Mouse (Mus musculus) thymus, postnatal 0 days (tissue): ENCODE measurements around the gene Cryba1. TPM values are rescaled to one million over a fixed set of nuclear protein-coding genes. Genes with fewer than 3 reads are reported as not detected.
A peak's percentile ranks its signal among the peaks of the same experiment; 100 is the strongest.
"Not testable (repeated sequence)": the region's sequence is repeated elsewhere in the genome, so short reads cannot be mapped to it uniquely, and the experiment has no call there.

Source experiments
- DNase-seq: peaks from one replicate; pipeline ENCODE4 v3.0.0-alpha.2; 2015; ENCODE audit warnings: low spot score
- polyA plus RNA-seq: library from polyadenylated mRNA; unstranded; fragments of >200 nt; fragmentation: Nextera tagmentation; extraction: Ambion mirVana; gene quantifications from 2 replicates; pipeline ENCODE4 v1.2.1, GENCODE M21; 2015

Cryba1 gene
- 0.79 TPM in 1 of 2 replicates, not detected in the other for polyA plus RNA-seq

DNA sequence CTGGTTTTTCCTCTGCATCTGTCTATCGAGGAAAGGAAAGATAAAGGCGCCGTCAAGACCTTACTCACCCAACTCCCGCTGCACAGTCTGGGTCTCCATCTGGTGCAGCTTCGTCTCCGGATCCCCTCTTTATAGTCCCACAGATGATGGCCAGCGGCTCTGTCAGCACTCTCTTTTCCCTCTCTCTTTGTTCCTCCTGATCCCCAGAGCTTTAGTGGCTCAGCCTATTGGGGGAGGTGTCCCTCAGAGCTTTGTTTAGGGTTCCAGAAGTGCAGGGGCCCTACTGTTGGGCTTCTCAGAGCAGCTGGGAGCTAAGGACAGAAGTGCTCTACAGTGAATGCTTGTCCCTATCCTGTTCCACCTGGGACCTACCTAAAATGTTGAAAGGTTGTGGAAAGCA is at the start of gene Cryba1:
TSS of gene Cryba1 (minus strand) at position 101 of the 400 bp plus-strand sequence.
- DNase-seq = no peak

DNA sequence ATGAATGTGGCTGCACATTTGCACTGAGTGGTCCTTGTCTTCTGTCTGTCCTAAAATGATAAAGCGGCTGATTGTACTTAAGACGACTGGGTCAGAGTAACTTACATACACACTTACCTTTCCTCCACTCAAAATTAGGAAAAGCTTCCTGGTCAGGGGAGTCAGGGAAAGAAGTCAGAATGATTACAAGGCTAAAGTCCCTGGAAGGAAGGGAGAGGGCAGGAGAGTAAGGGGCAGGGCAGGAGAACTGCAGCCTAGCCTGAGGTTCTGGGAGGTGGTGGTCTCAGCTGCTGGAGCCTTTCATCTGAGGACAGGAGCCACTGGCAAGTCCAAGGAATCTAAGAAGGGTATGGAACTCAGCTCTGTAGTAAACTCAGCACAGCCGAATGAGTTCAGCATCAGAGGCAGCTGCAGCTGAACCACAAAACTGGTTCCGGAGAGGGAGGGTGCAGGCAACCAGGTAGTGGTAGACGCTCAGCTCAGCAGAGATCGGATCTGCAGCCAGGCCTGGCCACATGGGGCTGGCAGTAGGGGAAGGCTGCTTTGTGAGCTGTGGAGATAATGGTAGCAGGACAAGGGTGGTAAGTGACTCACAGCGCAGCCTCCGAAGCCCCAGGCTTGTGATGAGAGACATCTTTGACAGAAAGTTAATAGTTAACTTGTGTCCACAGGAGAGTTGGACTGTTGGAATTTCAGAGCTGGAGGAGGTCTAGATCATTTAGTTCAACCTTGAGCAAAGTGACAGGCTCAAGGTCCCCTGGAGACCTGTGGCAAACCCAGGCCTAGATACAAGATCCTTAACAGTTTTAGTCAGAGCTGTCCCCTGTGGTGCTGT is 47.0 kb upstream of the Cryba1 start:
- peak; percentile 76 for DNase-seq

DNA sequence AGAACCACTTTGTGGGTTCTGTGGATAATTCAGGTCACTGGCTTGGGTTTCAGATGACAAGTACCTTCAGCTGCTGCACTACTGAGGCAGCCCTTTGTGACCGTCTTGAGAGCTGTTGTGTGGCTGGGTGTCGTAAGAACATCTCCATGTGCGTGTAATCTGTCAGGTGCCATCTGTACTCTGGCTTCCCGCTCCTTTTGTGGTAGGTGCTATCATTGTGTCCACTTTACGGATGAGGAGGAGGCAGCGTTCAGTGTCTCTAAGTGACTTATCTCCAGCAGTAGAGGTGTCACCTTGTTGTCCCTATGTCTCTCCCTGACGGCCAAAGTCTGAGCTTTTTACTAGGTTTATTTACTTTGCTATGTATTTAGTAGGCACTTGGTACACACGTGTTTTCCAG is 45.3 kb upstream of the Cryba1 start:
- DNase-seq = peak; percentile 26

DNA sequence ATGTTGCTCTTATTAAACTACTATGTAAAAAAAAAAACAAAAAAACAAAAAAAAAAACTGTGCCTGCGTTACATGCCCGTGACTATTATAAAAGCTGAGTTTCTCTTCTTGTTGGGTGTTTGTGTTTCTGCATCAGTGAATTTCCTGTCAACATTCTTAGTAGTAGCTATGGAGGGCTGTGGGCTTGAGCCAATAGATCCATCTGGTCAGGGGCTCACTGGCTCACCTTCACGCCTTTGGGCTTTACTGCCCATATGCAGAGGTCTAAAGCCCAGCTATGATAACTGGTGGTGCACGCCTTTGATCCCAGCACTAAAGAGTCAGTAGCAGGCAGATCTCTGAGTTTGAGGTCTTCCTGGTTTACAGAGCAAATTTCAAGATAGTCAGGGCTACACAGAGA is 44.4 kb upstream of the Cryba1 start:
- DNase-seq = no peak

DNA sequence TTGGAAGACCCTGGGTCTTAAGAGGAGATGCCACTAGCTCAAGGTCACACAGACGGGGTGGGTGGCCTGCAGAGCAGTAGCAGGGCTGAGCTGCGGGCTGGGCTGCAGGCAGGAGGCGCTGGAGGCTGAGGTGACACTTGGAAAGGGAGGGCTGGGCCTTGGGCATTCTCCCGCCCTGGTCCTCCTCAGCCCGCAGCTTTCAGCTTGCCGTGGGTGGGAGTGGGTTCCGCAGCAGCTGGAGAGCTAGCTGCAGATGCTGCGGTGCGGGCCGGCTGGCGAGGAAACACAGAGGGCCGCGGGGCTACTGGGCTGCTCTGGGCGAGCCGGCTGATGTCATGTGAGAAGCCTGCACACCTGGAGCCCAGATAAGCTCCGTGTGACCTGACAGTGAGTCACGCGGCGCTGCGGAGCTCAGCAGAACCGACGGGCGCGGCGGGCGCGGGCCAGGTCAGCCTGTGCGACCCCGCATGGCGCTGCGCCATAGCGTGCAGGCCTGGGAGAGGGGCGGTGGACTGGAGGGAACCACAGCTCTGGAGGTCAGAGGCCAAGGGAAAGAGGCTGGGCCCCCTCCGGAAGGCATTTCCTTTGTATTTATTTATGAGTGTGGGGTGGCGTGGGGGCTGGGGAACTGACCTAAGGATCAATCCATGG is 41.4 kb upstream of the Cryba1 start:
- DNase-seq = peak; percentile 65

DNA sequence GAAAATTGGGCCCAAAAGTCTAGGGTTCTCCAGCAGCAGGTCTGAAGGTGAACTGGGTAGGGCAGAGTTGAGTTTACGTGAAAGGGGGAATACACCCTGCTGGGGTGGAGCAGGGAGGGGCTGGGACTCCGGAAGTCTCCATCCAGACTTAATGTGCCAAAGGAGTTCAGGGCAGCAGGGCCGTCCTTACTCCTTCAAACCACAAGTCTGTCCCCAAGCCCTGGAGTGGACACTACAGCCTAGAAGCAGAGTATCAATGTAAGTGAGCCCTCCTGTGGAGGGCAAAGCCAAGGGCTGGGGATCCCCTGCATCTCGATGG is 40.3 kb upstream of the Cryba1 start:
- DNase-seq = no peak

DNA sequence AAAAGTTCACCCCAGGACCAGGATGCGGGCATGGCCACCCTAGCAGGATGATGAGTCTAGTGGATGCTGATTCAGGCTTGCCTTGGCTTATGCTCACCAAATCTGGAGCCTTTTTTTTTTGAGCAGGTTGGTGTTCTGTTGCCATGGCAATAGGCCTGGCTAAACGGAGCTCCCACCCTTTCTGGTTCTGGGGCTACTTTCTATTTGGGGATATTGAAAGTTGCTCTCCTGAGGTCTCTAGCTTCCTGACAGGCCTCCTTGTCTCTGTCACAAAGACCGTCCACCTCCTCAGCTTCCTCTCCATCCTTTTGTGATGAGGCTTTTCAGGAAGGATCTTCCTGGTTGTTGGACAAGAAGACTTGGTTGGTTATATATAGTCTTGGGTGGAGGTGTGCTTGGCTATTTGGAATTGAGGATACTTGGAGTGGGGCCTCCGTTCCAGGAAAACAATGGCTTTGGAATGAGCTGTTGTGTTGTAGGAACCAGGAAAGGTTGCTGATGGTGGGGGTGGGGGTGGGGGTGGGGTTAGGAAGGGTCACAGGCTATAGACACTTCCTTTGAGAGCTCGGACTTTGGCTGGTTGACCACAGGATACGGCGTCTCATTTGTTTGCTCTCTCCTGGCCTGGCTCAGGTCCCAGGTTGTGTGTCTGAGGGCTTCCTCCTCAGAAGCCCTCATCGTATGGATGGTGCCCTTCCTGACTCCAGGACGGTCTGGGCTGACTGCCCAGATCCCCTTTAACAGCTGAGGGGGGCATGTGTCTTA is 39.8 kb upstream of the Cryba1 start:
- DNase-seq = no peak

DNA sequence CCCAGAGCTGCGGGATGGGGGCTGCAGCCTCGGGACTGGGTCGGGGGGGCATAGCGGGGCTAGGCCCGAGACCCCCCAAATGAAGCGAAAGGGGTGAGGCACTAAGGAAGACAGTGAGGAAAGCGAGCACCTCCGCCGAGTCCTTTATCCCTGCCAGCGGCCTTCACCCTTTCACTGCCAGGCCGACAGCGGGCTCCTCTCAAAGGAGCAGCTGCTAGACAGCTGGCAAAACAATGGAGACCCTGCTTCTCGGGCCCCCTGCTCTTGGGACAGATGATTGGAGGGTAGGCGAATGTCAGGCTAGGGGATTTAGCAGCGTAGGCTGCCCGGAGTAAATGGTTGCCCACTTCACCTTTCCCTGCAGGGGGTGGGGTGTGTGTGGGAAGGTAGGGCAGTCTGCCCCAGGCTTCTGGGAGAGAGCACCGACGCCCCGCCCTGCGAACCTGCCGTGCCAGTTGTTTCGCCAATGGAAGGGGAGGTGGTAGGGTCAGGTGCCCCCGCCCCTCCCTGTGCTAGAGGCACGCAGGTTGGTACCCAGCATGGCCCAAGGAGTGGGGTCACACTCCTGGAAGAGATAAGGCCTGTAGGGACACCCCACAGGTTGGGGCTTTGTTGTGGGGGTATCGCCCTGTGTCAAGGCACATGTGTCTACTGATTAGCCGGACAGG is 38.7 kb upstream of the Cryba1 start:
- peak; percentile 53 for DNase-seq

DNA sequence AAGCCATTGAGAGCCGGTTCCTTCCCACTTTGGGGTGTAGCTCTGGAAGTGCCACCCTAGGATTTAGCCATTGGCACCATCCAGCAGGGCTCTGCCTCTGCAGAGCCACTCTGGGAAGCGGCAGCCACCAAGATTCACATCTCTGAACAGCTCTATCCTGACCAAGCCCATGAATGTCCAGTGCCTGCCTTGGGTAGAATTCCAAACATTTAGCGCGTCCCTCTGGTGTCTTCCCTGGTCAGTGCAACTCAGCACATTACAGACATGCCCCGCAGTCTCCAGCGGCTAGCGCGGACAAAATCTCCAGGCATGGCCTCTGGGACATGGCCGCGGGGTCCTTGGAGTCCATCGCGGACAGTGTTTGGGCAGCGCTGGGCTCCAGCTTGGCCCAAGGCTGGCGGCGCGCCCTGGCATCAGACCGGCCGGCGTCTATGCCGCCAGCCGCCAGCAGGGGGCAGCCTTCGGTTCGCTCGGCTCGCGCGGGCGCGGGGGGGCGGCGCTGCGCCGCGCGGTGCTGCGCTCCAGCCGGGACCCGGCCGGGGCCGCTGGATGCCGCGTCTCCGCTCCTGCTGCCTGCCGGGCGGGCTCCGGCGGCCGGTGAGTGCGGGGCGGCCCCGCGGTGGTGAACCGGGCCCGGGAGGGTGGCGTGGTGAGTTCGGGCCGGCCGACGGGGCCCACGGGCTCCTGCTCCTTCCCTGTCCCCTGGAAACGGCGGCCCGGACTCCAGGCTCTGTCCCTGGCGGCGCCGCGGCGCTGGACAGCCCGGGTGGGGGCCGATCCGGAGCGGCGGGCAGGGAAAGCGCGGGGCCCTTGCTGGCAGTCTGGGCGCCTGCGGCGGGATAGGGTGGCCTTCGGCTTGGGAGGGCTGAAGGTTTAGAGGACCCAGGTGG is 37.9 kb upstream of the Cryba1 start, which contains the start of gene Myo18a:
TSS of gene Myo18a (plus strand) at position 464 of the 890 bp plus-strand sequence.
- peak; percentile 83 for DNase-seq

DNA sequence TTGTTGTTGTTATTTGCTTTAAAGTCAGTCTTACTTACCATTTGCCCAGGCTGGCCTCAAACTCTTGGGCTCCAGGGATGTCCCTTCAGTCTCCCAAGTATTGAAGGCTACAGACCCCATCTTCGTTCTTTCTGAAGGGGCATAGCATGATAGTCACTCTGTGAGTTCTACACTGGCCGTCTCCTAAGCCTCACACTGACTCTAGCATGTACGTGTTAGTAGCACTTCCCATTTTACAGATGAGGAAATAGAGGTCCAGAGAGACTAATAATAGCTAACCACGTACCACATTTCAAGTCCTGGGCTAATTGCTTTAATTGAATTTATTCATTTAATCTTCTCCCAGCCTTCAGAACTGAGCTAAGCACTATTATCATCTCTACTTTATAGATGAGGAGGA is 34.9 kb upstream of the Cryba1 start:
- DNase-seq = no peak

DNA sequence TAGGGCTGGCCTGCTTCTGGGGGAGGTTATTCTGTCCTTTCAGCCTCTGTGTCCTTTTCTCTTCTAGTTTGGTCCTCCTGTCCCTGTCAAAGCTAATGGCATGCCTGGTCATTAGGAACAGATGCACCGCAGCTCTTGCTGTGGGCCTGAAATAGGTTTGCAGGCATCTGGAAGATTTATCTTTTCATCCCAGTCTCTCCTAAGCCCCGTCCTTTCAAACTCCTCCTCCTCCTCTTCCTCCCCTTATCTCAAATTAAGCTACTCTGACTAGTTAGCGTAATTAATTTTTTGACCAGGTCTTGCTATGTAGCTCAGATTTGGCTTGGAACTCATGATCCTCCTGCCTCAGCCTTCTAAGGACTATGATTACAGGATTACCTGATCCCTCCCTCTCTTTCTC is 28.4 kb upstream of the Cryba1 start:
- DNase-seq = no peak

DNA sequence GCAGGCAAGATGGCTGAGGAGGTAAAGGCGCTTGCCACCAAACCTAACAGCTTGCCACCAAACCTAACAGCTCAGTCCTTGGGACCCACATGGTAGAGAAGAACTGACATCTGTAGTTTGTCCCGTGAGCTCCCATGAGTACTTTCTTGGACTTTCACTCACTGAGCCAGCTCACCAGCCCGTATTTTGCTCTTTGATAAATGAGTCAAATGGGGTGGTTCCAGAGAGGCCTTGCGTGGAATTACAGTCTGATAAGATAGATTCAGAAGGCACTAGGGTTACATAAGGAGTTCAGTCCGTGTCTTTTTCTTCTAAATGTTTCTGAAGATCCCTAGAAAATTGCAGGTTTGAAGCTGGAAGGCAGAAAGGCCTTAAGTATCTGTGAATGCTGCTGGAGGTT is 27.4 kb upstream of the Cryba1 start:
- DNase-seq = no peak

DNA sequence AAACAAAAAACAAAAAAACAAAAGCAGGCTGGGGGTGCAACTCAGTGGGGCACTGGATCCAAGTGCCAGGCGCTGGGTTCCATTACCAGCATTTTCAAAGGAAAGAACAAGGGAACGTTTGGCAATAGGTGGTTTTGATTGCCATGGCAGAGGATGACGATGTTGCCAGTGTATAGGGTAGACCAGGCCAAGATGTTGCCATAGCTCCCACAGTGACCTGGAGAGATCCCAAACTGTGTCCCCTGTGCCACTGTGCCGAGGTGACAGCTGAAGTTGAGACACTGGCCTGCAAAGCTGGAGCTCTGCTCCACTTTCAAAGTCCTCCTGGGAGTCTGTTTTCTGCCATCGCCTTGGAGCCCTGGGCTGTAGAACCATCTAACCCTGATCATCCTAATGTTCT is 23.9 kb upstream of the Cryba1 start:
- no peak for DNase-seq

DNA sequence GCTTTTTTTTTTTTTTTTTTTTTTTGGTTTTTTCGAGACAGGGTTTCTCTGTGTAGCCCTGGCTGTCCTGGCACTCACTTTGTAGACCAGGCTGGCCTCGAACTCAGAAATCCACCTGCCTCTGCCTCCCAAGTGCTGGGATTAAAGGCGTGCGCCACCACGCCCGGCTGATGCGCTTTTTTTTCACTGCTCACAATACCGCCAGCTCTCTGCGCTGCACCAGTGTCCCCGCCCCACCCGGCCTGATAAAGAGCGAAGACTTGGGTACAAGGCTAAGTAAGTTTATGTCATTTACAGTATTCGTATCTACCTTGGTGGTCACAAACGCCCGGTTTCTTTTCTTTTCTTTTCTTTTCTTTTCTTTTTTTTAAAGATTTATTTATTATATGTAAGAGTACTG is 22.0 kb upstream of the Cryba1 start:
- not testable (repeated sequence) for DNase-seq

DNA sequence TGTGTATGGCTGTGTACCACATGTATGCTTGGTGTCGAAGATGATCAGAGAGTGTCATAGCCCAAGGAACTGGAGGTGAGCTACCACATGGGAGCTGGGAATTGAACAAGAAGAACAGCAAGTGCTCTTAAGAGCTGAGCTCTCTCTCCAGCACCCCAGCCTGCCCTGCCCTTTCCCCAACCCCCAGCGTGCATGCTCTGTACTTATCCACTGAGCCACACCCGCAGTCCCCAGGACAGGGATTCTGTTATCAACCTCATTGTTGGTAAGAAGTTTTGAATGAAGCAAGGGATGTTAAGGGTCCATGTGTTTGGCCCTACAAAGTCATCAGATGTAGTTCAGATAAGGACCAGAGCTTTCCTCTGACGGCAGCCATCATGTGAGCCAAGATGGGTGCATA is 21.6 kb upstream of the Cryba1 start:
- no peak for DNase-seq

DNA sequence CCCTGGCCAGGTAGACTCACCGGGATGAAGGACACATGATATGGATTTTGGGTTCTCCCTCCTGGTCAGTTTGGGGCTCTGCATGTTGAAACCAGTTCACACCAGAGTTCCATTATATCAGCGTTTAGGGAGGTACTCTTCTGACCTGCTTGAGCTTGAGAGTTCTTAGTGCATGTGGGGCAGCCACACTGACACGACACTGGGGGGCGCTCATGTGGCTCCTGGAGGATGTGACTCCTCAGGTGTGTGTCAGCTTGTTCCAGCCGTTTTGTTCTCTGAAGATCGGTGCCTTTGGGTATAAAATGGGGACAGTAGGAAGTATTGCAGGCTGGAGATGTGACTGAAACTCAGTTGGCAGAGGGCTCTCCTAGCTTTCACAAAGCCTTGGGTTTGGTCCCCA is 18.9 kb upstream of the Cryba1 start:
- peak; percentile 58 for DNase-seq

DNA sequence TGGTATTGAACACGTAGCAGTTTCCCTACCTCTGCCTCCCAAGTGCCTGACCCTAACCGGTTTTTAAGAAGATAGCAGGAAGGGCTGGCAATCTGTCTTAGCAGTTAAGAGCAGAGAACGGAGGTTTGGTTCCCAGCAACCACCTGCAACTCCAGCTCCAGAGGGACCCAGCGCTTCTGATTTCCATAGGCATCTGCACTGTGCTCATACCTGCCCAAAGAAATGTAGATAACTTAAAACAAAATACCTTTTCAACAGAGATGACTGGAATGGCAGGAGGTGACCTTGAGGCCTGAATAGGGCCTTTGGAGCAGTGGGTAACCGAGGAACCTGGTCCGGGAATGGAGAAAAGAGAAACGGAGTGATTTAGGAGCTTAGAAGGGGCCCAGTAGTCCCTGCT is 13.5 kb upstream of the Cryba1 start:
- DNase-seq = no peak

DNA sequence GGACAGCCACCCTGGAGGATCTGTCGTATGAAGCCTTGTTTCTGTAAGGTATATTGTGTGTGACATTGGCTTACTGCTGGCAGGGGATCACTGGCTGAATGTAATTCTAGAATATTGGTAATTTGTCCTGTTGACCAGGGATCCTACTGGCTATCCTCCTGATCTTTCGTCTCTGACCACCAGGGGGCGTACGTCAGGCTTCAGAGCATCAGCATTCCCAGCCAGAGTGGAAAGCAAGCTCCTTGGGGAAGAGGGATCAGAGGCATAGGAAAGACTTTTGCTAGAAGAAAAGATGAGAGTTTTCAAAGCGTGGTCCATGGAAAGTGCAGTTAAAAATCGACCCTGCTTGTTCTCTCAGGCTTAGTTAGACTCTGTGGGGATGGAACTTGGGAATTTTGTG is 12.2 kb upstream of the Cryba1 start:
- DNase-seq = peak; percentile 60

DNA sequence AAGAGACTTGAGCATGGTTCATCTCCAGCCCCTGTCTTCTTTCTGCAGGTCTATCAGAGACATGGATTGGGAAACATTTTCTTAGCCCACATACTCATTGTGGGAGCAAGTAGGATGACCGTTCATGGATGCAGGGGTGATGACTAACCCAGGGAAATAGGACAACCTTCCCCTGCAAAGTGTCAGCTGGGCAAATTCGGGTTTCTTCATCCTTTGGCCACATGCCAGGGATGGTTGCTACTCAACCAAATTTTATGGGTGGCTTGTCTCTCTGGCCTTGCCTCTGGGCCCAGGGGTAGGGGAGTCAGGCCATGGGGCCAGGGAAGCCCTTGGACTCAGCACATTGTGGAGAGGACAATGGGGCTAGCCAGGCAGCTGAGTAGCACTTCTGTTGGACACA is 3.5 kb upstream of the Cryba1 start:
- no peak for DNase-seq

DNA sequence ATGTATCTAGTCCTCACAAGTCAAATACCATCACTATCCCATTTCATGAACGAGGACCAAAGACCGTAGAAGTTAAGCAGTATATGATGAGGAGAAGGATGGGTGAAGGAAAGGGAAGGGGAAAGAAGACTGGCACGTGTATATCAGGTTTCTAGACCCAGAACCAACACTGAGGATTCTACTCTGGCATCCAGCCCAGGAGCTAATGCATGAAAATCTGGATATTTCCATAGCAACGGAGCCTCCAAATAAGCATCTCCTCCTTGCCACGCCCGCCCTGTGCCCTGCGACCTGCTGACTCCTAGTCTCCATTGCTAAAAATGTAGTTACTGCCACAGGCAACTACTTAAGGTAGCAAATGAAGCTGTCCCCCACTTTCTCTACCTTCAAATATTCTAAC is 317 bp downstream of the Cryba1 start:
- DNase-seq = no peak

DNA sequence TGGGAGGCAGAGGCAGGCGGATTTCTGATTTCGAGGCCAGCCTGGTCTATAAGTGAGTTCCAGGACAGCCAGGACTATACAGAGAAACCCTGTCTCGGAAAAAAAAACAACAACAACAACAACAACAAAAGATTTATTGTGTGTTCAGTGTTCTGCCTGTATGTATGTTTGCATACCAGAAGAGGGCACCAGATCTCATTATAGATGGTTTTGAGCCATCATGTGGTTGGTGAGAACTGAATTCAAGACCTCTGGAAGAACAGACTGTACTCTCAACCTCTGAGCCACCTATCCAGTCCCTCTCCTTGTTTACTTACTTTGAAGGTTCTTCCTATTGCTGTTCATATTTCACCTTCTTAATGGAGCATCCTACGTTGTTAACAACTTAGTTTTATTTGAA is 3.7 kb downstream of the Cryba1 start:
- DNase-seq = no peak
